Mouse (Mus musculus) hindbrain, embryonic 12.5 days (tissue): ENCODE measurements at regions not wholly inside any gene's neighbourhood (a gene's known extent, or its start where the extent isn't known, plus 50 kb on each side); places are given as distances from the start of the nearest gene placed in this dataset.

Experiments
- ATAC-seq: fragments of 200-750 bp; cut with Nextera tagmentation; 2 replicates; pipeline ENCODE4 v1.8.0; 2017; ENCODE audit warnings: moderate TSS enrichment; ENCODE audit not compliant: low FRiP score
- H3K27ac ChIP-seq: fragments of 300-500 bp; sonication (generic); 2 replicates; pipeline ENCODE4 v1.5.1; 2016; ENCODE audit warnings: mild to moderate bottlenecking
- H3K27me3 ChIP-seq: fragments of 300-500 bp; sonication (generic); 2 replicates; pipeline ENCODE4 v1.6.1; 2016; ENCODE audit warnings: mild to moderate bottlenecking
- H3K36me3 ChIP-seq: fragments of 300-500 bp; sonication (generic); 2 replicates; pipeline ENCODE4 v1.6.1; 2016; ENCODE audit warnings: mild to moderate bottlenecking
- H3K4me1 ChIP-seq: fragments of 300-500 bp; sonication (generic); 2 replicates; pipeline ENCODE4 v1.6.1; 2016
- H3K4me2 ChIP-seq: fragments of 300-500 bp; sonication (generic); replicated peaks from 2 replicates; pipeline ENCODE4 v1.6.1; 2016; ENCODE audit warnings: mild to moderate bottlenecking
- H3K4me3 ChIP-seq: fragments of 300-500 bp; sonication (generic); 2 replicates; pipeline ENCODE4 v1.5.1; 2016; ENCODE audit warnings: mild to moderate bottlenecking
- H3K9ac ChIP-seq: fragments of 300-500 bp; sonication (generic); 2 replicates; pipeline ENCODE4 v1.6.1; 2016; ENCODE audit warnings: mild to moderate bottlenecking, moderate library complexity
- H3K9me3 ChIP-seq: fragments of 300-500 bp; sonication (generic); replicated peaks from 2 replicates; pipeline ENCODE4 v1.6.1; 2016; ENCODE audit warnings: mild to moderate bottlenecking
- WGBS: fragments of 180-500 bp; shearing (Covaris S2); methylation state at CpG from one replicate; pipeline ENCODE4 v1.1.7; 2016; 5-methylcytosine and 5-hydroxymethylcytosine counted together

- Histone ChIP-seq H3K4me2 (no peak overlapping the region), H3K27me3 (no peaks in the 10 kb centered on the region), H3K36me3 (no peaks in the 10 kb centered on the region), H3K4me3 (no peak overlapping the region), H3K4me1 (no peaks in the 10 kb centered on the region), H3K27ac (no peak overlapping the region), H3K9me3 (no peaks in the 10 kb centered on the region), H3K9ac (no peak overlapping the region)
- ATAC-seq: no peak
Measured at GRCm38 (mm10) chr12:82086441-82086840, 82.7 kb upstream of the Sipa1l1 start.

DNA sequence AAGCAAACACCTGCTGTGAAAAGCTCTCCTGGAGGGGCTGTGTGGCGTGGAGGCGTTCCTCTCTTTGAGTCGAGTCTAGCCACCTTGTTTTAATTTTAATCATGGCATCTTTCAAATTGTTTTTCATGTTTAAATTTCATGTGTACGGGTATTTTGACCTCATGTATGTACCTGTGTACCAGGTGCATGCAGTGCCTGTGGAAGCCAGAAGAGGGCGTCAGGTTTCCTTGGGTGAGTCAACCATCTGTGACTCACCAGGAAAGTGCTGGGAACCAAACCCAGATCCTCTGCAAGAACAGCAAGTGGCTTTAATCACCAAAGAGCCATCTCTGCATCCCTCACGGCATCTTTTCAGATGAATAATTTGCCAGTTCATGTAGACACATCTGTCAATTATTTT is 79.8 kb upstream of the Sipa1l1 start:
- H3K27ac ChIP-seq: no peak overlapping the region
- H3K36me3 ChIP-seq: no peaks in the 10 kb centered on the region
- no peaks in the 10 kb centered on the region for H3K27me3 ChIP-seq
- no peaks in the 10 kb centered on the region for H3K9me3 ChIP-seq
- no peak overlapping the region for H3K9ac ChIP-seq
- H3K4me3 ChIP-seq: no peak overlapping the region
- peaks cover 17% of the 10 kb centered on the region for H3K4me1 ChIP-seq
- 90% methylated on average over 6 of the region's 6 CpGs for WGBS
- no peak for ATAC-seq
- no peak overlapping the region for H3K4me2 ChIP-seq

DNA sequence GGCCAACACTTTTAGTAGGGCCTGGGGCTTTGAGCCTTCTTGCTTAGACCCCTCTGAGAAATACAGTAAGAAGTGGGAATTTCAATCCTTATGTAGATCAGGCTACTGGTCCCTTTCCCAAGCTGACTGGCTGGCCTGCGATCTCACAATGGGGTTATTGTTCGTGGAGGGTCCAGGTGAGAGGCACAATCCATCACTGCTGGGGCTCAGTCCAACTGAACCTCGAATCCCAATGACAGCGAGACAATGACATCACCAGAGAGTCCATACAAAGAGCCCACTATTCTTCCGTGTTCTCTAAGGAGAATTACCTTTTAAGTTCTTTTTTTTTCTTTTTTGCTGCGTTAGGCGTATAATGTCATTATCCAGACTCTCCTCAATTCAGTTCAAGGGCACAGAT is 75.8 kb upstream of the Sipa1l1 start:
- Histone ChIP-seq H3K4me3 (no peak overlapping the region), H3K9me3 (no peaks in the 10 kb centered on the region), H3K27ac (0 out of 2 replicates have a peak overlapping the region, but pooled peaks have one; percentile 40), H3K4me1 (peaks cover 17% of the 10 kb centered on the region), H3K4me2 (no peak overlapping the region), H3K9ac (no peak overlapping the region), H3K36me3 (no peaks in the 10 kb centered on the region), H3K27me3 (no peaks in the 10 kb centered on the region)
- no peak for ATAC-seq
- 30% methylated on average over 7 of the region's 7 CpGs for WGBS

GRCm38 (mm10) chr12:82095396-82095795 is 73.7 kb upstream of the Sipa1l1 start:
- Histone ChIP-seq H3K27ac (no peak overlapping the region), H3K9ac (no peak overlapping the region), H3K9me3 (no peaks in the 10 kb centered on the region), H3K4me2 (no peak overlapping the region), H3K27me3 (no peaks in the 10 kb centered on the region), H3K4me3 (no peak overlapping the region), H3K36me3 (no peaks in the 10 kb centered on the region), H3K4me1 (peaks cover 17% of the 10 kb centered on the region)
- no peak for ATAC-seq
- WGBS: 93% methylated on average over 1 of the region's 1 CpGs

- H3K4me2 ChIP-seq: no peak overlapping the region
- 91% methylated on average over 6 of the region's 6 CpGs for WGBS
- ATAC-seq: no peak
Measured at GRCm38 (mm10) chr12:82097126-82097525, 72.0 kb upstream of the Sipa1l1 start.

DNA sequence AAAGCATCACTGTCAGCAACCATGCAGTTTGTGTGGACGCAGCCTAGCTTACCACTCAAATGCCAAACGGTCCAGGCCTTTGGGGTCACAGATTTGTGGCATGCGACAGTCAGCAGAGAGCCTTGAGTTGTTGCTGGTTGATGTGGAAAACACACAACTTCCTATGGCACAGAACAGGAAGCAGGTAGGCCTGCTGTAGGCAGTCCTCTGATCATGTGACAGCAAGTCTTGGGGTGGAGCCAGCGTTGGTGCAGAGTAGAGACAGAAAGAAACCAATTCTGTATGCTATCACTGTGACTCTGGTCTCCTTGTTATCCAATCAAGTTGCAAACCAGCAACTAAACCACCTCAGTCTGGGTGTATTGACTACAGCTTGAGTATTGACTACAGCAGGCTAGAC is 71.5 kb upstream of the Sipa1l1 start:
- no peaks in the 10 kb centered on the region for H3K36me3 ChIP-seq
- no peak overlapping the region for H3K27ac ChIP-seq
- no peak overlapping the region for H3K4me2 ChIP-seq
- H3K9ac ChIP-seq: no peak overlapping the region
- H3K4me1 ChIP-seq: peaks cover 13% of the 10 kb centered on the region
- H3K27me3 ChIP-seq: no peaks in the 10 kb centered on the region
- ATAC-seq: no peak
- 94% methylated on average over 4 of the region's 4 CpGs for WGBS
- H3K9me3 ChIP-seq: no peaks in the 10 kb centered on the region
- no peak overlapping the region for H3K4me3 ChIP-seq

More at GRCm38 (mm10) chr12:82097126-82097525, 72.0 kb upstream of the Sipa1l1 start:
- Histone ChIP-seq H3K27me3 (no peaks in the 10 kb centered on the region), H3K9me3 (no peaks in the 10 kb centered on the region), H3K4me1 (peaks cover 17% of the 10 kb centered on the region), H3K27ac (no peak overlapping the region), H3K9ac (no peak overlapping the region), H3K36me3 (no peaks in the 10 kb centered on the region), H3K4me3 (no peak overlapping the region)

- 83% methylated on average over 10 of the region's 10 CpGs for WGBS
- ATAC-seq: no peak
- no peaks in the 10 kb centered on the region for H3K27me3 ChIP-seq
- H3K4me1 ChIP-seq: peaks cover 4% of the 10 kb centered on the region; the same call in 1 of the 2 replicates
- no peak overlapping the region for H3K4me2 ChIP-seq
- no peak overlapping the region for H3K9ac ChIP-seq
- H3K36me3 ChIP-seq: no peaks in the 10 kb centered on the region
- no peaks in the 10 kb centered on the region for H3K9me3 ChIP-seq
- no peak overlapping the region for H3K4me3 ChIP-seq
- no peak overlapping the region for H3K27ac ChIP-seq
Measured at GRCm38 (mm10) chr12:82104211-82104610, 64.9 kb upstream of the Sipa1l1 start.

- peaks cover 4% of the 10 kb centered on the region; the same call in 1 of the 2 replicates for H3K4me1 ChIP-seq
- no peaks in the 10 kb centered on the region for H3K9me3 ChIP-seq
- no peak for ATAC-seq
- no peaks in the 10 kb centered on the region for H3K36me3 ChIP-seq
- H3K9ac ChIP-seq: no peak overlapping the region
- H3K4me2 ChIP-seq: no peak overlapping the region
- H3K4me3 ChIP-seq: no peak overlapping the region
- no peak overlapping the region for H3K27ac ChIP-seq
- WGBS: 79% methylated on average over 17 of the region's 17 CpGs
- H3K27me3 ChIP-seq: no peaks in the 10 kb centered on the region
Measured at GRCm38 (mm10) chr12:82105184-82106031, 63.7 kb upstream of the Sipa1l1 start.

- ATAC-seq: no peak
- Histone ChIP-seq H3K36me3 (no peaks in the 10 kb centered on the region), H3K9ac (no peak overlapping the region), H3K4me2 (no peak overlapping the region), H3K27ac (no peak overlapping the region), H3K9me3 (0 out of 2 replicates have a peak, but pooled peaks cover 4% of the 10 kb centered on the region), H3K4me3 (no peak overlapping the region), H3K4me1 (0 out of 2 replicates have a peak, but pooled peaks cover 4% of the 10 kb centered on the region), H3K27me3 (no peaks in the 10 kb centered on the region)
- 70% methylated on average over 7 of the region's 7 CpGs for WGBS
Measured at GRCm38 (mm10) chr12:82115766-82116165, 53.4 kb upstream of the Sipa1l1 start.
